Mouse (Mus musculus) frontal cortex, postnatal 10 days (tissue): ENCODE results near the gene Abhd15.

ENCODE experiments used
- DNase-seq, 2 experiments: peaks; one replicate each; pipeline ENCODE4 v3.0.0; 2022; ENCODE audit warnings: low spot score in 2 of 2, mixed read lengths in 1 of 2

Gene Abhd15

DNA sequence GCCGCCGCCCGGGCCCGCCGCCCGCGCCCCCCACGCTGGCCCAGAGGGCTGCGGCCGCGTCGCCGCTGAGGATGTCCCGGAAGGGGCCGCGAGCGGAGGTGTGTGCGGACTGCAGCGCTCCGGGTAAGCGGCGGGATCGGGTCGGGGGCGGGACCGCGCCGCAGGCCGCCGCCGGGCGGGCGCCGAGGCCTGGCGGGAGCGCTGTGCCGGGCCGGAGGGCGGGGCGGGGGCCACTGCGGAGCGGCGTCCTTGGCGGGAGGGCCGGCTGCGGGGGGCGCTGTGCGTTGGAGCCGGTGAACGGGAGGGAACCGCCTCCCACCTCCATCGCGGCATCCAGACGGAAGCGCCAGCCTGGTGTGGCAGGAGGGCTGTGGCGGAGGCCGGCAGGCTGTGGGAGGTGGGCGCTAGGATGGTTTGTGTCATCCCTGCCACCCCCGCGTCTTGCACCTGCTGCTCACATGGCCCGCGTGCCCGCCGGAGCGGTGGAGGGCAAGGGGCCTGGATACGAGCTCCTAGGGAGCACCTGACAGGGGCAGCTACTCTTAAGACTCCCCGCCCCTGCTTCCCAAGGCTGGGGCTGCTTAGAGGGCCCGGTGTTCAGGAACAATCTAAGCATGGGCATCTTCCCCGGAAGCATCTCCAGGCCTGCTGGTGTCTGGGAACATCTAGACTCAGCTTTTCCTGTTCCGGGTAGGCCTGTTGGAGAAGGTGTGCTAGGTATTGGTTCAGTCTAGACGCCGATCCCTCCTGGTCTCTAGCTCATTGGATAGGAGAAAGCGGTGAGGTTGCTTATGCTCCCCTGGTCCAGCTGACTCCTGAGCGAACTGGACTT lies 21.2 kb upstream of the Abhd15 start, which contains the start of gene Git1:
Git1 (plus strand) TSS at position 51 of the 832 bp plus-strand sequence.
- DNase-seq, result peak in 1 of 2 experiments; percentile 57

DNA sequence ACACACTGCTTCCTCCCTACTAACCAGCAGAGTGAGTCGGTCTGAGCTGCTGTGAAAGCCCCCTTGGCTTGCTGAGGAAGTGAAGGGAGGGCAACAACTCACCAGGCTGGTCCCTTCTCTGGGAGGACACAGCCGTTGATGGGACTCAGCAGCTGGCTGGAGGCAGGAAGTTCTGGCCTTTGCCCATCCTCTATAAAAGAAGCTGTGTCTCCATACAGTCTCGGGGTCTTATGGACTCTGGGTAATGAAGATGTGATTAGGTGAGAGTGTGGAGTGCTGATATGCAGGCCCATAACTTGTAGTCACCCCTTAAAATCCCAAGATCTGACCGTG lies 20.6 kb upstream of the Abhd15 start:
- no peak for DNase-seq

DNA sequence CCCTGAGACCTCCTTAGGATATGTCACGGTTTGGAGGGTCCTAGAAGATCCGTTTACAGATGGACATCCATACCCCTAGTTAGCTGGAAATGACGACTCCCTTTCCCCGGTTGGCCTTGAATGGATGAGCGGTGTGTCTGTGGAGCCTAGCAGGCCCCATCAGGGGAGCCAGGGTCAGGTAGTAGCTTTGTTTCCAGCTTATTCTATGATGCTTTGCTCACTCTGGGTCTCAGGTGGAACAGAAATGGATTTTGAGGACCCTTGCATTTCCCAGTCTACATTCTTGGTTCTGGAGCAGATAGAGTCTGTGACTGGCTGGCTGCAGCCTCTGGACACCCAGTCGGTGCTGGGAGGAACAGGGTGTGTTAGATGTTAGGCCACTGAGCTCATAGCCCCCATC lies 20.1 kb upstream of the Abhd15 start:
- no peak for DNase-seq

GRCm38 (mm10) chr11:77495507-77495906 lies 19.4 kb upstream of the Abhd15 start:
- DNase-seq, result no peak

DNA sequence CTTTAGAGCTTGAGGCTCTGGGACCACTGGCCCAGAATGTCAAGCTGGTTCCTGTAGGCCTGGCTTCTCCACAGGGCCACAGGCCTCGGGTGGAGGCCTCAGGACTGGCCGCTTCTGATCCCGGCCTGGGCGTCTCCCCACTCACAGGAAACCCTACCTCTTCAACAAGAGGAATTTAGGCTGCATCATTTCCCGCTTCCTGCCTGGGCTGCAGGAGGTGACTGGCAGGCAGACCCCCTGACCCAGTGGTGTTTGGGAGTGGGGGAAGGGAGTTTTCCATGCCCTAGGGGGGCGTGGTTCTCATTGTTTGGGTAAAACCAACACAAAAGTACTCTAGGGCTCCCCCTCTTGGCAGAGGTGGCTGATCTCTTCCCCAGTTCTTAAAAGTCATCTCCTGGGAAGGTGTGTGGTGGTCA lies 17.6 kb upstream of the Abhd15 start:
- peak; percentile 37 to 47 for DNase-seq

GRCm38 (mm10) chr11:77497851-77498250 lies 17.1 kb upstream of the Abhd15 start:
- peak in 1 of 2 experiments; percentile 10 for DNase-seq

DNA sequence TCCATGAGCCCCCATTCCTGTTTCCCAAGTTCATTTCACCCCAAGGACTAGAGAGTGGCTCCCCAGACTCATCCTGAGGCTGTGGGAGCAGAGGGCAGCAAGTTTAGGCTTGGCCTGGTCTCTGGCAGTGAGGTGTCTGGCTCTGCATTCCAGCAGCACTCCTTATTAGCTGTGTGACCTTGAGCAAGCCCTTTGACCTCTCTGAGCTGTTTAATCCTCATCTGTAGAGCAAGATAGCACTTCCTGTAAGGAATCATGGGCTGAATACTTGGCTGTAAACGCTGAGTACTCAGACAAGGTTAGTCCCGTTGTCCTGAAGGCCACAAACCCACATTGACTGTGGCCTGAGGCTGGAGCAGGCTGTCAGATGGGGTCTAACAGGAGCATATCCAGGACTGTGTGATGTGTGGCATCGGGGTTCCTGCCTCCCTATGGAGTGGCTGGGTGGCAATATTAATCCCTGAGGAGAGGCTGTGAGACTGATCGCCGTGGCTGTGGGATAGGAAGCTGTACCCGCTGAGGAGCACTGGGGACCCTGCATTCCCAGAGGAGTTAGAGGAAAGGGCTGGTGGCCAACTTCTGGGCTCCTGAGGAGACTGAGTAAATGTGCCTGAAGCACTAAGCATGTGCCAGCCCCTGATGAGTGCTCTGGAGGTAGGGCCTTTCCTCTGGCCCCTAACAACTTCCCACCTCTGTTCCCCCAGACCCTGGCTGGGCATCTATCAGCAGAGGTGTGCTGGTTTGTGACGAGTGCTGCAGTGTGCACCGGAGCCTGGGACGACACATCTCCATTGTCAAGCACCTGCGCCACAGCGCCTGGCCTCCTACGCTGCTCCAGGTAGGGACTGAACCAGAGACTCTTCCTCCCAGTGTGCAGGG lies 16.4 kb upstream of the Abhd15 start:
- peak; percentile 8 to 11 for DNase-seq

- DNase-seq, result peak; percentile 11 to 14
These were observed 15.6 kb upstream of the Abhd15 start for GRCm38 (mm10) chr11:77499354-77499753.

GRCm38 (mm10) chr11:77500361-77501325 lies 14.3 kb upstream of the Abhd15 start:
- peak; percentile 42 to 43 for DNase-seq

DNA sequence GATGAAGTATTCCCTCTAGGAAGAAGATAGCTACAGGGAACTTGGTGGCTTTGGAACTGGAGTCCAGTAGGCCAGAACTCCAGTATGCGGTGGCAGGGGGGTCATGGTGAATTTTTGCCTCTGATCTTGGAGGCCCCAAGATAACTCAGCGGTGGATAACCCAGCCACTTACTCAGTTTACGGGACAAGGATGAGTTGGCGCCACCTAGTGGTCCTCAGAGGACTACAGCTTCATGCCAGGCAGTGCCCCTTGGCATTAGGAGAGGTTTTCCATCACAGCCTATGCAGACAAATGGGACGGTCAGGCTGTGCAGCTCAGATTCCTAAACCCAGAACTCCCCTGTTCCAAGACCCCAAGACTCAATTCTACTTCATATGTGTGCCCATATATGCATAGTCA lies 13.5 kb upstream of the Abhd15 start:
- peak; percentile 37 to 72 for DNase-seq

GRCm38 (mm10) chr11:77501971-77502370 lies 12.9 kb upstream of the Abhd15 start:
- no peak for DNase-seq

- DNase-seq, result peak in 1 of 2 experiments; percentile 9
These were observed 12.4 kb upstream of the Abhd15 start for GRCm38 (mm10) chr11:77502481-77502880.

GRCm38 (mm10) chr11:77503511-77503910 lies 11.4 kb upstream of the Abhd15 start:
- peak; percentile 18 to 32 for DNase-seq

- no peak for DNase-seq
These were observed 10.5 kb upstream of the Abhd15 start for GRCm38 (mm10) chr11:77504377-77504776.

DNA sequence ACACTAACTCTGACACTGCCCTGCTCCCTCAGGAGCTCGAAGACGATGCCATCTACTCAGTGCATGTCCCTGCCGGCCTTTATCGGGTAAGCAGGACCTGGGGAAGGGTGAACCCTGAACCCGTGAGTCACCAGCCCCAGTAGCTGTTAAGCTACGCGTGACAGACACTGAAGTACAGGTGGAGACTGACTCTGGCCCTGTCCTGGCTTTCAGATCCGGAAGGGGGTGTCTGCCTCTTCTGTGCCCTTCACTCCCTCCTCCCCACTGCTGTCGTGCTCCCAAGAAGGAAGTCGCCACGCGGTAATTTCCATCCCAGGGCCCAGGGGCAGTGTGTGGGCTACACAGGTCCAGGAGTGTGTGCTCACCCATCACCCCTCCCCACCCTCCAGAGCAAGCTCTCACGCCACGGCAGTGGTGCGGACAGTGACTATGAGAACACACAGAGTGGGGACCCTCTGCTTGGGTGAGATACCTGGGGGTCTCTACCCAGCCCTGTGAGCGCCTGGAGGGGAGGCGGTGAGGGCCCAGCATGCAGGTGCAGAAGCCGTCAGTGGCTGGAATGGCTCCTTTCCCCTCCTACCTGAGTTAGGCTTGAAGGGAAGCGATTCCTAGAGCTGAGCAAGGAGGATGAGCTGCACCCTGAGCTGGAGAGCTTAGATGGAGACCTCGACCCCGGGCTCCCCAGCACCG lies 9.5 kb upstream of the Abhd15 start:
- peak in 1 of 2 experiments; percentile 19 for DNase-seq

- peak; percentile 12 to 14 for DNase-seq
These were observed 8.6 kb upstream of the Abhd15 start for GRCm38 (mm10) chr11:77506273-77506672.

- peak in 1 of 2 experiments; percentile 17 for DNase-seq
These were observed 8.0 kb upstream of the Abhd15 start for GRCm38 (mm10) chr11:77506941-77507340.

GRCm38 (mm10) chr11:77507426-77507825 lies 7.5 kb upstream of the Abhd15 start:
- DNase-seq, result peak; percentile 13 to 38

DNA sequence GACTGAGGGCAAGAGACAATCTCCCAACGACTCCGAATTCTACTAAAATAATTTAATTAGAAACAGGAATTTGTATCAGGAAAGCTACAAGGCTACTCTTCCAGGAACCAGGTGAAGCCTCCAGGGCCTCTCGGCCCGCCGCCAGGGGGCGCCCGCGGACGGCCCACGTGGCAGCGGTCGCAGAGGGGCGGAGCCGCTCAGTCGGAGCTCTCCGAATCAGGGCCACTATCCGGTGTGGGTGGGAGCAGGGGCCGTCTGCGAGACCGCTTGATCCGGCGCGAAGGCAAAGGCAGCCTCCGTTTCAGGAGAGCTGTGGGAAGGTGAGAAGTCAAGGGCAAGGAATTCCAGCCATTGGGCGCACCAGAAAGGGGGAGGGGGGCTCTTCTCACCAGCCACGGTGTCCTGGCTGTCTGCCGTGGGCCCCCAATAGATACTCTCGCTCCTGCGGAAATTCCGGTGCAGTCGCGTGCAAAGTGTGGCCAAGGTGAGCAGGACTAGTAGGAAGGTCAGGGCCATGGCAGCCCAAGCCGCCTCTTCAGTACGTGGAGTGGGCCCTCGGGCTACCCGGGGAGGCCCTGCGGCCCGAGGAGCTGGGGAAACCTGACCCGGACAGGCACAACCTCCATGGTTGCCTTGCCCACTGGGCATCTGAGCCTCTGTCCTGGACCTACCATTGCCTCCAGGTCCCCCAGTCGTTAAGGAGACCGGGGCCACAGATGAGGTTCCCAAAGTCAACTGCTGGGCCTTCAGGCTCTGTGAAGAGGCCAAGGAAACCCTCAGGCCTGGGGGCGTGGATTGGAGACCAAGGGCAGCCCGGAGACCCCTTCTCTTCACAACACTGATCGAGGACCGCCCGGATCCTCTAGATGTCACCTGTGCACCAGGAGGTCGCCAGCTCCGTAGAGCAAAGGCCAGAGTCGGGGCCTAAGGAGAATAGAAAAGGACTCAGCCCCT lies 6.6 kb upstream of the Abhd15 start:
- DNase-seq, result peak; percentile 79 to 82

DNA sequence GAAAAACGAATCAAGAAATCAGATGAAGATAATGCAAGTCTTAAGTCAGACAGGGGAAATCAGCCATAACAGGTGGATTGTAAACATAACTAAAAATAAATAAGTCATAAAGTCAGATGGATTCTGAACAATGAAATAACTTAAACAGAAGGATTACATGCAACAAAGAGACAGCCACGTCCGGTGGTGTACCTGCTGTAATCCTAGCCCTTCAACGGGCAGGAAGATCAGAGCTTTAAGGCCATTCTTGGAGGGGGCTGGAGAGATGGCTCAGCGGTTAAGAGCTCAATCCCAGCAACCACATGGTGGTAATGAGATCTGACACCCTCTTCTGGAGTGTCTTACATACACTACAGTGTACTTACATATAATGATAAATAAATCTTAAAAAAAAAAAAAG lies 3.6 kb upstream of the Abhd15 start:
- no peak for DNase-seq
